21 mouse cellular contexts compared by ENCODE assay signal in genomic region chr13:111772075-111772474, GRCm38 (mm10). TPM values are rescaled to one million over a fixed set of nuclear protein-coding genes. Genes with fewer than 3 reads are reported as not detected.
DNase-seq lines count a peak whose midpoint lies in the region; ATAC-seq and TF ChIP-seq lines count a peak whose summit lies in the region.
"Had no signal": no experiment of that assay in that cellular context is flagged by ENCODE, and none has a peak within 500 bp of the region (broad histone marks: within the 10 kb centered on the region; RNA-seq: fewer than 3 reads in every experiment).

No protein-coding gene starts in this region.

- 84% methylated on average over 8 of the region's 8 CpGs for WGBS in intestine, embryonic 15.5 days
- 70% methylated on average over 8 of the region's 8 CpGs for WGBS in intestine, postnatal 0 days
- WGBS in olfactory bulb, adult 2 months, result 65% methylated on average over 8 of the region's 8 CpGs

- no peak overlapping the region for H3K4me3 ChIP-seq in intestine, embryonic 15.5 days (replicated peaks)
- no peak overlapping the region for H3K4me3 ChIP-seq in intestine, postnatal 0 days (ENCODE audit: low read depth, low read length)
- H3K4me3 ChIP-seq in olfactory bulb, adult 2 months (ENCODE audit: insufficient read depth, low read depth, low read length), result no peak overlapping the region
- H3K4me3 ChIP-seq: forebrain, embryonic 10.5 days; forebrain, embryonic 13.5 days; heart, embryonic 12.5 days; heart, embryonic 15.5 days; hindbrain, embryonic 10.5 days; hindbrain, embryonic 13.5 days had no signal

- DNase-seq in induced T-regulatory cell, adult 2 months (ENCODE audit: low read depth), result peak; percentile 65
- no peak for DNase-seq in lung, postnatal 10 days
- DNase-seq in frontal cortex, postnatal 36 days (ENCODE audit: low spot score in 2 of 2), result no peak
- no peak for DNase-seq in urinary bladder, postnatal 14 days (ENCODE audit: low spot score)
- DNase-seq: adrenal gland, postnatal 10 days; adrenal gland, postnatal 36 days; cerebellum, adult 18-20 months; cerebellum, adult 9-10 months; gastrocnemius, postnatal 25 days; heart, adult 18-20 months; heart, postnatal 10 days; heart, postnatal 36 days had no signal

- H3K27me3 ChIP-seq in intestine, embryonic 15.5 days (replicated peaks), result no peaks in the 10 kb centered on the region
- H3K27me3 ChIP-seq in intestine, postnatal 0 days (replicated peaks; ENCODE audit: control insufficient read depth, insufficient read depth, low read length), result no peaks in the 10 kb centered on the region
- H3K27me3 ChIP-seq: forebrain, embryonic 13.5 days; heart, embryonic 12.5 days; heart, embryonic 15.5 days; hindbrain, embryonic 13.5 days had no signal

- no peak overlapping the region for H3K9ac ChIP-seq in intestine, embryonic 15.5 days
- H3K9ac ChIP-seq in intestine, postnatal 0 days (ENCODE audit: low read depth, low read length), result no peak overlapping the region
- H3K9ac ChIP-seq: forebrain, embryonic 13.5 days; heart, embryonic 12.5 days; heart, embryonic 15.5 days; hindbrain, embryonic 13.5 days had no signal

- no peak overlapping the region for H3K4me2 ChIP-seq in intestine, embryonic 15.5 days (replicated peaks)
- no peak overlapping the region for H3K4me2 ChIP-seq in intestine, postnatal 0 days (replicated peaks; ENCODE audit: low read depth)
- H3K4me2 ChIP-seq: forebrain, embryonic 13.5 days; heart, embryonic 12.5 days; heart, embryonic 15.5 days; hindbrain, embryonic 13.5 days had no signal

- peak; percentile 44; the same call in 1 of the 2 replicates for ATAC-seq in intestine, embryonic 15.5 days
- no peak for ATAC-seq in intestine, postnatal 0 days

- H3K27ac ChIP-seq in intestine, embryonic 15.5 days, result no peak overlapping the region
- no peak overlapping the region for H3K27ac ChIP-seq in intestine, postnatal 0 days (ENCODE audit: low read depth, low read length)
- 0 out of 2 replicates have a peak overlapping the region, but pooled peaks have one; percentile 16 for H3K27ac ChIP-seq in olfactory bulb, adult 2 months (ENCODE audit: insufficient read depth, low read depth, low read length)
- H3K27ac ChIP-seq: forebrain, embryonic 10.5 days; forebrain, embryonic 13.5 days; heart, embryonic 15.5 days; hindbrain, embryonic 10.5 days; hindbrain, embryonic 13.5 days had no signal

- H3K36me3 ChIP-seq in intestine, embryonic 15.5 days, result peaks cover 20% of the 10 kb centered on the region
- H3K36me3 ChIP-seq in intestine, postnatal 0 days (ENCODE audit: control insufficient read depth, insufficient read depth), result peaks cover 68% of the 10 kb centered on the region

- no peak for TF ChIP-seq CTCF in intestine, postnatal 0 days (IDR thresholded peaks at IDR 0.05; ENCODE audit: low read depth)
- TF ChIP-seq CTCF in olfactory bulb, adult 2 months (IDR thresholded peaks at IDR 0.05; ENCODE audit: insufficient read depth, low read depth, low read length), result no peak

- no peak for TF ChIP-seq POLR2A in olfactory bulb, adult 2 months (IDR thresholded peaks at IDR 0.05; ENCODE audit: insufficient read depth, low read depth, low read length)

- no peaks in the 10 kb centered on the region for H3K4me1 ChIP-seq in intestine, embryonic 15.5 days (replicated peaks)
- H3K4me1 ChIP-seq in intestine, postnatal 0 days (replicated peaks; ENCODE audit: control insufficient read depth, insufficient read depth, low read length), result no peaks in the 10 kb centered on the region
- peaks cover 25% of the 10 kb centered on the region for H3K4me1 ChIP-seq in olfactory bulb, adult 2 months (ENCODE audit: control insufficient read depth, insufficient read depth, low read length)
- H3K4me1 ChIP-seq: heart, embryonic 15.5 days; hindbrain, embryonic 10.5 days had no signal

- H3K9me3 ChIP-seq in intestine, embryonic 15.5 days, result no peaks in the 10 kb centered on the region
- H3K9me3 ChIP-seq in intestine, postnatal 0 days (ENCODE audit: control insufficient read depth), result no peaks in the 10 kb centered on the region
- H3K9me3 ChIP-seq: forebrain, embryonic 10.5 days; forebrain, embryonic 13.5 days; heart, embryonic 12.5 days; heart, embryonic 15.5 days; hindbrain, embryonic 10.5 days; hindbrain, embryonic 13.5 days had no signal

RNA-seq across cellular contexts. Expression of gene Map3k1, which starts 36.7 kb away (rescaled TPM):
- 22.3 and 24.1 TPM in 2 replicates for polyA plus RNA-seq in intestine, embryonic 15.5 days (2015; fragmentation: Nextera tagmentation; extraction: Ambion mirVana)
- polyA plus RNA-seq in intestine, postnatal 0 days (2015; fragmentation: Nextera tagmentation; extraction: Ambion mirVana), result 11.8 and 14.6 TPM in 2 replicates
- 135 TPM in 1 of 2 replicates, not detected in the other for polyA plus RNA-seq in olfactory bulb, adult 2 months (2012; ENCODE audit: insufficient read depth, insufficient read length, low replicate concordance, missing spikeins)
